Mouse (Mus musculus) embryonic facial prominence, embryonic 13.5 days (tissue): Measurements from ENCODE around the gene Vmn1r86. TPM values are rescaled to one million over a fixed set of nuclear protein-coding genes. Genes with fewer than 3 reads are reported as not detected.

Experiments used
- ATAC-seq: fragments of 200-750 bp; cut with Nextera tagmentation; 2 replicates; pipeline ENCODE4 v1.8.0; 2017; ENCODE audit warnings: low read depth; ENCODE audit not compliant: insufficient number of reproducible peaks, insufficient read depth, low FRiP score, low TSS enrichment
- H3K27ac ChIP-seq: fragments of 300-500 bp; sonication (generic); 2 replicates; pipeline ENCODE4 v1.5.1; 2015; ENCODE audit warnings: moderate library complexity, mild to moderate bottlenecking, inconsistent platforms
- H3K27me3 ChIP-seq: fragments of 300-500 bp; sonication (generic); 2 replicates; pipeline ENCODE4 v1.6.1; 2015; ENCODE audit warnings: mild to moderate bottlenecking, inconsistent platforms
- H3K36me3 ChIP-seq: fragments of 300-500 bp; sonication (generic); 2 replicates; pipeline ENCODE4 v1.6.1; 2015; ENCODE audit warnings: mild to moderate bottlenecking, inconsistent platforms
- H3K4me1 ChIP-seq: fragments of 300-500 bp; sonication (generic); 2 replicates; pipeline ENCODE4 v1.6.1; 2015; ENCODE audit warnings: inconsistent platforms
- H3K4me2 ChIP-seq: fragments of 300-500 bp; sonication (generic); 2 replicates; pipeline ENCODE4 v1.6.1; 2015; ENCODE audit warnings: moderate library complexity, mild to moderate bottlenecking, inconsistent platforms
- H3K4me3 ChIP-seq: fragments of 300-500 bp; sonication (generic); 2 replicates; pipeline ENCODE4 v1.5.1; 2015; ENCODE audit warnings: mild to moderate bottlenecking, inconsistent platforms
- H3K9ac ChIP-seq: fragments of 300-500 bp; sonication (generic); 2 replicates; pipeline ENCODE4 v1.6.1; 2015; ENCODE audit warnings: mild to moderate bottlenecking, inconsistent platforms
- H3K9me3 ChIP-seq: fragments of 300-500 bp; sonication (generic); 2 replicates; pipeline ENCODE4 v1.6.1; 2016; ENCODE audit warnings: inconsistent platforms
- WGBS: fragments of 180-500 bp; shearing (Covaris S2); methylation state at CpG from one replicate; pipeline ENCODE4 v1.1.7; 2015; ENCODE audit warnings: mixed read lengths; 5-methylcytosine and 5-hydroxymethylcytosine counted together
- polyA plus RNA-seq: library from polyadenylated mRNA; unstranded; fragments of >200 nt; fragmentation: Nextera tagmentation; extraction: Ambion mirVana; gene quantifications from 2 replicates; pipeline ENCODE4 v1.2.1, GENCODE M21; 2015

Vmn1r86 gene
- polyA plus RNA-seq, 1 experiment from 2014 or later, result not detected

DNA sequence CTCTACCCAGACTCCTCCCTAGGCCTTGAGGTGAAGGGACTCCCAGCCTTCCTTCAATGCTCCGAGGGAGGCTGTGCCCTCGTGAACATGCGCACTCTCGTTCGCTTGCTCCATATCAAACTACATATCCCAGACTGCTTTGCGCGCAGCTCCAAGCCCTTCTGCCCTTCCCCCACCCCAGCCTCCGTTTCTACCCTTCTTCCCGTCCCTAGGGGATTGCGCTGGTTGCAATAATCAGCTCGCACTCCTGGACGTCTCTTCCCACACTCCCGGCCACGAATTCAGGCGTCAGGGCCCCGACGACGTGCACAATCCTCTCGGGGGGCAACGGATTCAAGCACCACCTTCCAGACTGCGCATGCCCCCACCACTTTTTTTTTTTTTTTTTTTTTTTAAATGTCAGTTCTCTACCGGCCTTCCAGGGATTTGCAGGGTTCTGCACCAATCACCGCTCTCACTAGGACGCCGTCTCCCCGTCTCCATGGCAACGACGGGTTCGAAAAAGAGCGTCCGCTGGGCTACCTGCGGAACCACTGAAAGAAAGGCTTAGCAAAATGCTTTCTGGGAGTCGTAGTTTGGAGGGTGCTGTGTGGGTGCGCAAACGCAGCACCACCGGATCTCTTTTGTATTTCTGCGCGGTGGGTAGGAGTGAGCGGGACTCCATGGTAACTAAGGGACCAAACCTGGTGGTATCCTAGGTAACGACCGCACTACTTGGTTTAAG is 65.3 kb downstream of the Vmn1r86 start, which contains the start of gene Mzf1:
Mzf1 (minus strand) TSS at position 478 of the 724 bp plus-strand sequence.
- WGBS, result under 1% methylated on average over 41 of the region's 41 CpGs
- peak; percentile 95 for ATAC-seq
- Histone ChIP-seq H3K4me3 (peak within 1 kb of the TSS; percentile 60), H3K27ac (peak within 1 kb of the TSS; percentile 89), H3K27me3 (no peaks in the 10 kb centered on the region), H3K4me1 (0 out of 2 replicates have a peak, but pooled peaks cover 5% of the 10 kb centered on the region), H3K9ac (peak within 1 kb of the TSS; percentile 72), H3K36me3 (no peaks in the 10 kb centered on the region), H3K9me3 (no peaks in the 10 kb centered on the region), H3K4me2 (peak within 1 kb of the TSS; percentile 67)

DNA sequence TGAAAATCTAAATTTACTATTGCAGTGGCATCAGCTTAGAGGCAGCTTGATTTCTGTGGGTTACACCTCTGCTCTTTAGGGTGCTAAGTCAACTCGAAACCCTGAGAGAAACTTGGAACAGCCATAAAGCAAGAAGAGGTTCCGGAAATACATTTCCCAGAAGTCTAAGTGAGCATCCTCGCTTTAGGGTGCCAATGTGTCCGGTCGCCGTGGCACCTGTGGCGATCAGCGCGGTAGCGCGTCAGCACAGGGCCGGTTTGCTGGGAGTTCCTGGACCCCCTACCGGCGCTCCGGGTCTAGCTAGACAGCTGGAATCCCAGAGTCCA is 65.8 kb downstream of the Vmn1r86 start:
- ATAC-seq, result no peak
- Histone ChIP-seq H3K36me3 (no peaks in the 10 kb centered on the region), H3K27ac (peak overlapping the region; percentile 89), H3K4me3 (peak overlapping the region; percentile 60), H3K9ac (peak overlapping the region; percentile 72), H3K4me2 (peak overlapping the region; percentile 67), H3K4me1 (0 out of 2 replicates have a peak, but pooled peaks cover 5% of the 10 kb centered on the region), H3K9me3 (no peaks in the 10 kb centered on the region), H3K27me3 (no peaks in the 10 kb centered on the region)
- WGBS, result 3% methylated on average over 15 of the region's 15 CpGs

DNA sequence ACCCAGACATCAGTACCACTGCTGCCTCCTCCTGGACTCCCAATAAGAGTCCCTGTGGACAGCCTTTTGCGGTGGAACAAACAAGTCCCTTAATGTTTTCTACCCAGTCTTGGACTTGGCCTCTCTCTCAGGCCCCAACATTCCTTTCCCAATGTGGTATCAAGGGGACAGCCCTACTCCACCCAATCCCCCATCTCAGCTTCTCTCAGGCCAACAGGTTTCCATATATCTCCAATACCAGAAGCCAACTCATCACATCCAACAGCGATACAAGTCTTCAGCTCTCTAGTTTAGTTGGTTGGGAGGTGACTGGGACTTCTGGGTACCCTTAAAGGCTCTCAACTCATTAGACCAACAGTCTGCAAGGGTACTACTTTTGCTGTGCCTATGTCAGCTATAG is 66.2 kb downstream of the Vmn1r86 start:
- Histone ChIP-seq H3K4me3 (peak overlapping the region; percentile 60), H3K27me3 (no peaks in the 10 kb centered on the region), H3K36me3 (no peaks in the 10 kb centered on the region), H3K4me2 (peak overlapping the region; percentile 67), H3K4me1 (0 out of 2 replicates have a peak, but pooled peaks cover 5% of the 10 kb centered on the region), H3K27ac (no peak overlapping the region), H3K9ac (peak overlapping the region; percentile 72; the same call in 1 of the 2 replicates), H3K9me3 (no peaks in the 10 kb centered on the region)
- WGBS, result 94% methylated on average over 2 of the region's 2 CpGs
- ATAC-seq, result no peak

- Histone ChIP-seq H3K27me3 (no peaks in the 10 kb centered on the region), H3K36me3 (no peaks in the 10 kb centered on the region), H3K9ac (no peak overlapping the region), H3K4me1 (0 out of 2 replicates have a peak, but pooled peaks cover 5% of the 10 kb centered on the region), H3K4me2 (no peak overlapping the region), H3K9me3 (no peaks in the 10 kb centered on the region), H3K4me3 (no peak overlapping the region), H3K27ac (no peak overlapping the region)
- 90% methylated on average over 13 of the region's 13 CpGs for WGBS
- ATAC-seq, result no peak
Observed at GRCm38 (mm10) chr7:13053001-13053400, 66.7 kb downstream of the Vmn1r86 start.

Other genes starting within 250 kb of the Vmn1r86 start
- 5.5 and 5.9 TPM in 2 replicates for gene Zfp128, start 238.7 kb downstream of the Vmn1r86 start, polyA plus RNA-seq
- 19.4 and 20.5 TPM in 2 replicates for gene Zscan22, start 222.1 kb downstream of the Vmn1r86 start, polyA plus RNA-seq
- gene Rps5, start 197.6 kb downstream of the Vmn1r86 start, polyA plus RNA-seq, result 1,116 and 1,158 TPM in 2 replicates
- gene Rnf225, start 192.5 kb downstream of the Vmn1r86 start, polyA plus RNA-seq, result 0.66 and 1.1 TPM in 2 replicates
- gene Zfp324, start 154.1 kb downstream of the Vmn1r86 start, polyA plus RNA-seq, result 14.2 and 15.2 TPM in 2 replicates
- 9.4 and 9.8 TPM in 2 replicates for gene Zfp446, start 142.1 kb downstream of the Vmn1r86 start, polyA plus RNA-seq
- 0.11 and 0.47 TPM in 2 replicates for gene Slc27a5, start 121.7 kb downstream of the Vmn1r86 start, polyA plus RNA-seq
- 327 and 337 TPM in 2 replicates for gene Trim28, start 120.8 kb downstream of the Vmn1r86 start, polyA plus RNA-seq
- gene Zbtb45, start 109.9 kb downstream of the Vmn1r86 start, polyA plus RNA-seq, result 27.1 and 27.2 TPM in 2 replicates
- 129 and 137 TPM in 2 replicates for gene Chmp2a, start 85.1 kb downstream of the Vmn1r86 start, polyA plus RNA-seq
- gene Ube2m, start 81.6 kb downstream of the Vmn1r86 start, polyA plus RNA-seq, result 74.0 and 97.2 TPM in 2 replicates
- gene Mzf1, start 65.2 kb downstream of the Vmn1r86 start, polyA plus RNA-seq, result 4.1 and 4.4 TPM in 2 replicates
- gene Vmn1r85, start 24.7 kb downstream of the Vmn1r86 start, polyA plus RNA-seq, result not detected in 2 replicates
- not detected in 2 replicates for gene Vmn1r87, start 20.2 kb upstream of the Vmn1r86 start, polyA plus RNA-seq
- not detected in 2 replicates for gene Vmn1r88, start 39.7 kb upstream of the Vmn1r86 start, polyA plus RNA-seq
- not detected in 2 replicates for gene Vmn1r89, start 93.1 kb upstream of the Vmn1r86 start, polyA plus RNA-seq
- gene Lig1, start 157.4 kb upstream of the Vmn1r86 start, polyA plus RNA-seq, result 121 and 134 TPM in 2 replicates
- 12.6 and 12.9 TPM in 2 replicates for gene Zswim9, start 158.8 kb upstream of the Vmn1r86 start, polyA plus RNA-seq
- 1.1 and 1.8 TPM in 2 replicates for gene Pla2g4c, start 204.7 kb upstream of the Vmn1r86 start, polyA plus RNA-seq